Mouse (Mus musculus): ENCODE data around the gene Tec.

DNA sequence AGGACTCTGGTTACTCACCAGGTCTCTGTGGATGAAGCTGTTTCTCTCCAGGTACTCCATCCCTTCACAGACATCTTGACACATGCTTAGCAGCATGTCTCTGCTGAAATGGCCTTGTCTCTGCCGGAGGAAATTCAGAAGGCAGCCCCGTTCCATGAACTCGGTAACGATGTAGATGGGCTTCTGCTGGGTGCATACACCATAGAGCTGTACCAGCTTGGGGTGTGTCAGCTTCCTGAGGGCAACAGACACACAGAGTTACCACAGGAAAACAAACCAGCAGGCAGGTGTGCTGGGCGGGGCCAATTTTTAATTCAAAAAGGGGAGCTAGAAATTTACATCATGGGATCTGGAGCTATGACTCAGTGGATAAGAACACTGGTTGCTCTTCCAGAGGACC, 104.7 kb downstream of the Tec start:
- TF ChIP-seq CTCF (IDR thresholded peaks at IDR 0.05; ENCODE audit: extremely low read depth, insufficient read depth, insufficient read length, insufficient replicate concordance): no peak
- no peak for TF ChIP-seq POLR2A (IDR thresholded peaks at IDR 0.05; ENCODE audit: low read depth, low read length)
